In genomic region chr11:58224313-58224712, GRCm38 (mm10) we compare ENCODE assay signal across 9 mouse cellular contexts. TPM values are rescaled to one million over a fixed set of nuclear protein-coding genes. Genes with fewer than 3 reads are reported as not detected.
DNase-seq lines count a peak whose midpoint lies in the region; ATAC-seq lines count a peak whose summit lies in the region.
"Had no signal": no experiment of that assay in that cellular context is flagged by ENCODE, and none has a peak within 500 bp of the region (broad histone marks: within the 10 kb centered on the region; RNA-seq: fewer than 3 reads in every experiment).

No protein-coding gene starts in this region.

- 15% methylated on average over 7 of the region's 7 CpGs for WGBS in liver, embryonic 16.5 days (ENCODE audit: insufficient replicate concordance)

- H3K9me3 ChIP-seq in liver, embryonic 16.5 days (replicated peaks; ENCODE audit: control insufficient read depth, low read length), result no peaks in the 10 kb centered on the region

- no peaks in the 10 kb centered on the region for H3K27me3 ChIP-seq in liver, embryonic 16.5 days (ENCODE audit: control insufficient read depth, insufficient read depth, low read depth, low read length)

- H3K36me3 ChIP-seq in liver, embryonic 16.5 days (ENCODE audit: control insufficient read depth, insufficient read depth), result no peaks in the 10 kb centered on the region

- intact Hi-C loops in heart, postnatal 10 days (cut with DNase I), result loop anchor here (5.0 kb wide), 1 partner anchor 272 kb away; no protein-coding TSS in a partner anchor

- H3K4me1 ChIP-seq in liver, embryonic 16.5 days (ENCODE audit: control insufficient read depth, low read depth, low read length), result peaks cover 9% of the 10 kb centered on the region

- H3K27ac ChIP-seq in liver, embryonic 16.5 days (ENCODE audit: low read length), result 0 out of 2 replicates have a peak overlapping the region, but pooled peaks have one; percentile 4

- peak overlapping the region; percentile 14; the same call in 1 of the 2 replicates for H3K4me2 ChIP-seq in liver, embryonic 16.5 days (ENCODE audit: low read depth, low read length)

- H3K4me3 ChIP-seq in liver, embryonic 16.5 days (ENCODE audit: low read depth, low read length), result no peak overlapping the region

- ATAC-seq in liver, embryonic 16.5 days (ENCODE audit: low read depth), result peak; percentile 69; the same call in 1 of the 2 replicates

- peak; percentile 38 for DNase-seq in layer of hippocampus, adult 11-12 months (ENCODE audit: low spot score)
- no peak for DNase-seq in layer of hippocampus, postnatal 25 days (ENCODE audit: extremely low spot score in 1 of 2, low spot score in 1 of 2)
- DNase-seq in heart, postnatal 10 days, result peak; percentile 22 to 30
- peak; percentile 65 for DNase-seq in thymus, postnatal 0 days (ENCODE audit: low spot score)
- no peak for DNase-seq in ovary, postnatal 36 days (ENCODE audit: low spot score)
- DNase-seq in urinary bladder, postnatal 36 days (ENCODE audit: low spot score in 2 of 2), result no peak
- no peak for DNase-seq in cerebellum, adult 11-12 months

- H3K9ac ChIP-seq in liver, embryonic 16.5 days (ENCODE audit: low read depth, low read length), result no peak overlapping the region

RNA-seq across cellular contexts. Expression of gene Irgm2, which starts 24.9 kb away (rescaled TPM):
- total RNA-seq in layer of hippocampus, postnatal 25 days (2021), result 1 to 10 TPM; 1.3 to 2.1 TPM
- 1 to 10 TPM; 5.1 to 7.4 TPM for total RNA-seq in heart, postnatal 10 days (2021)
- 5.5 and 6.8 TPM in 2 replicates for polyA plus RNA-seq in liver, embryonic 16.5 days (2015; fragmentation: Nextera tagmentation; extraction: Ambion mirVana)
- polyA plus RNA-seq in thymus, postnatal 0 days (2015; fragmentation: Nextera tagmentation; extraction: Ambion mirVana), result 12.1 and 12.5 TPM in 2 replicates

RNA-seq across cellular contexts. Expression of gene Igtp, which starts 25.0 kb away (rescaled TPM):
- 1 to 10 TPM; 1.2 to 1.5 TPM for total RNA-seq in layer of hippocampus, postnatal 25 days (2021)
- 1 to 10 TPM; 3.1 to 5.1 TPM for total RNA-seq in heart, postnatal 10 days (2021)
- polyA plus RNA-seq in liver, embryonic 16.5 days (2015; fragmentation: Nextera tagmentation; extraction: Ambion mirVana), result 7.7 and 9.6 TPM in 2 replicates
- polyA plus RNA-seq in thymus, postnatal 0 days (2015; fragmentation: Nextera tagmentation; extraction: Ambion mirVana), result 65.3 and 67.3 TPM in 2 replicates

RNA-seq across cellular contexts. Expression of gene 4930438A08Rik, which starts 50.3 kb away (rescaled TPM):
- total RNA-seq in layer of hippocampus, postnatal 25 days (2021), result not detected
- total RNA-seq in heart, postnatal 10 days (2021), result not detected
- polyA plus RNA-seq in liver, embryonic 16.5 days (2015; fragmentation: Nextera tagmentation; extraction: Ambion mirVana), result 2.5 and 3.2 TPM in 2 replicates
- 0.08 and 0.09 TPM in 2 replicates for polyA plus RNA-seq in thymus, postnatal 0 days (2015; fragmentation: Nextera tagmentation; extraction: Ambion mirVana)
- polyA plus RNA-seq: stomach, embryonic 14.5 days had no signal

RNA-seq across cellular contexts. Expression of gene Mrpl22, which starts 52.9 kb away (rescaled TPM):
- total RNA-seq in layer of hippocampus, postnatal 25 days (2021), result 10 to 100 TPM; 28.3 to 34.8 TPM
- 10 to 100 TPM; 49.5 to 54.2 TPM for total RNA-seq in heart, postnatal 10 days (2021)
- polyA plus RNA-seq in liver, embryonic 16.5 days (2015; fragmentation: Nextera tagmentation; extraction: Ambion mirVana), result 74.9 and 83.3 TPM in 2 replicates
- 137 and 139 TPM in 2 replicates for polyA plus RNA-seq in thymus, postnatal 0 days (2015; fragmentation: Nextera tagmentation; extraction: Ambion mirVana)

RNA-seq across cellular contexts. Expression of gene Gemin5, which starts 56.0 kb away (rescaled TPM):
- 10 to 100 TPM; 19.2 to 20.6 TPM for total RNA-seq in layer of hippocampus, postnatal 25 days (2021)
- 10 to 100 TPM; 10.2 to 11.9 TPM for total RNA-seq in heart, postnatal 10 days (2021)
- 7.2 and 7.4 TPM in 2 replicates for polyA plus RNA-seq in liver, embryonic 16.5 days (2015; fragmentation: Nextera tagmentation; extraction: Ambion mirVana)
- 23.0 and 25.7 TPM in 2 replicates for polyA plus RNA-seq in thymus, postnatal 0 days (2015; fragmentation: Nextera tagmentation; extraction: Ambion mirVana)

Comparison
In these comparisons a context has a peak if more than half of its experiments do, and no peak if none do; other contexts are left out.
1. DNase-seq: peak in layer of hippocampus, adult 11-12 months (single experiment), heart, postnatal 10 days (2 of 2) and thymus, postnatal 0 days (single experiment); none in layer of hippocampus, postnatal 25 days (0 of 2), ovary, postnatal 36 days (single experiment), urinary bladder, postnatal 36 days (0 of 2) and cerebellum, adult 11-12 months (single experiment).